Mouse (Mus musculus): ENCODE data around the gene Pbx1.

- TF ChIP-seq CTCF (IDR thresholded peaks at IDR 0.05; ENCODE audit: borderline replicate concordance, extremely low read depth, insufficient read depth, insufficient read length) = no peak
- TF ChIP-seq POLR2A (IDR thresholded peaks at IDR 0.05; ENCODE audit: borderline replicate concordance, extremely low read depth, insufficient read depth, insufficient read length, poor library complexity, severe bottlenecking) = no peak
Measured at GRCm38 (mm10) chr1:168393456-168393855, 38.6 kb downstream of the Pbx1 start.

Data from brain, embryonic 14.5 days (tissue).